Mouse (Mus musculus) heart, adult 2 months (tissue): ENCODE data around the gene Gpld1.

Source experiments
- CTCF ChIP-seq: fragments of 200-600 bp; IDR thresholded peaks from 2 replicates; pipeline ENCODE4 v1.8.1; 2022; ENCODE audit warnings: antibody characterized with exemption, mild to moderate bottlenecking, moderate library complexity
- EP300 ChIP-seq: fragments of 200-500 bp; IDR thresholded peaks from 2 replicates; pipeline ENCODE4 v1.6.1; 2011; ENCODE audit warnings: low read depth, low read length, control low read depth; ENCODE audit not compliant: insufficient read depth
- POLR2A ChIP-seq: fragments of 200-500 bp; IDR thresholded peaks from 2 replicates; pipeline ENCODE4 v1.6.1; 2011; ENCODE audit warnings: mild to moderate bottlenecking, low read depth, low read length, control low read depth; ENCODE audit not compliant: insufficient read depth

GRCm38 (mm10) chr13:24930591-24930990 lies 12.4 kb upstream of the Gpld1 start:
- TF ChIP-seq CTCF: no peak
- TF ChIP-seq POLR2A: no peak
- no peak for TF ChIP-seq EP300
